Mouse (Mus musculus) hindbrain, embryonic 14.5 days (tissue): Measurements from ENCODE around the gene Ankrd22. TPM values are rescaled to one million over a fixed set of nuclear protein-coding genes. Genes with fewer than 3 reads are reported as not detected.

ENCODE experiments used
- polyA plus RNA-seq: library from polyadenylated mRNA; unstranded; fragments of >200 nt; fragmentation: Nextera tagmentation; extraction: Ambion mirVana; gene quantifications from 2 replicates; pipeline ENCODE4 v1.2.1, GENCODE M21; 2014

The Ankrd22 gene
- polyA plus RNA-seq, 1 experiment from 2014 or later, result not detected

Other genes with a start within 250 kb of the Ankrd22 start
- not detected in 2 replicates for gene Lipf, start 204.9 kb downstream of the Ankrd22 start, polyA plus RNA-seq
- not detected in 2 replicates for gene Lipk, start 157.8 kb downstream of the Ankrd22 start, polyA plus RNA-seq
- not detected in 2 replicates for gene Lipn, start 98.7 kb downstream of the Ankrd22 start, polyA plus RNA-seq
- gene Lipm, start 65.1 kb downstream of the Ankrd22 start, polyA plus RNA-seq, result not detected in 2 replicates
- 18.6 and 26.9 TPM in 2 replicates for gene Stambpl1, start 26.2 kb upstream of the Ankrd22 start, polyA plus RNA-seq
- 19.5 and 22.2 TPM in 2 replicates for gene Acta2, start 89.5 kb upstream of the Ankrd22 start, polyA plus RNA-seq
- gene Fas, start 124.6 kb upstream of the Ankrd22 start, polyA plus RNA-seq, result 1.3 and 1.5 TPM in 2 replicates